Mouse (Mus musculus) stomach, embryonic 14.5 days (tissue): ENCODE data around the gene Inpp5k. TPM values are rescaled to one million over a fixed set of nuclear protein-coding genes. Genes with fewer than 3 reads are reported as not detected.

ENCODE experiments used
- ATAC-seq: fragments of 200-750 bp; cut with Nextera tagmentation; 2 replicates; pipeline ENCODE4 v1.8.0; 2017; ENCODE audit warnings: low read depth, moderate TSS enrichment; ENCODE audit not compliant: insufficient number of reproducible peaks, insufficient read depth, low FRiP score
- H3K27ac ChIP-seq: fragments of 300-500 bp; sonication (generic); 2 replicates; pipeline ENCODE4 v1.5.1; 2014; ENCODE audit warnings: mild to moderate bottlenecking, low read length, moderate library complexity, mixed read lengths
- H3K27me3 ChIP-seq: fragments of 300-500 bp; sonication (generic); 2 replicates; pipeline ENCODE4 v1.6.1; 2014; ENCODE audit warnings: low read length, control low read depth, mixed read lengths; ENCODE audit not compliant: control insufficient read depth, insufficient read depth
- H3K36me3 ChIP-seq: fragments of 300-500 bp; sonication (generic); 2 replicates; pipeline ENCODE4 v1.6.1; 2014; ENCODE audit warnings: mild to moderate bottlenecking, control low read depth, low read length, moderate library complexity, mixed read lengths; ENCODE audit not compliant: control insufficient read depth, insufficient read depth
- H3K4me1 ChIP-seq: fragments of 300-500 bp; sonication (generic); 2 replicates; pipeline ENCODE4 v1.6.1; 2014; ENCODE audit warnings: low read length, control low read depth, mixed read lengths; ENCODE audit not compliant: control insufficient read depth, insufficient read depth
- H3K4me2 ChIP-seq: fragments of 300-500 bp; sonication (generic); replicated peaks from 2 replicates; pipeline ENCODE4 v1.6.1; 2014; ENCODE audit warnings: low read depth, low read length, control low read depth
- H3K4me3 ChIP-seq: fragments of 300-500 bp; sonication (generic); 2 replicates; pipeline ENCODE4 v1.5.1; 2014; ENCODE audit warnings: low read depth, low read length, control low read depth
- H3K9ac ChIP-seq: fragments of 300-500 bp; sonication (generic); replicated peaks from 2 replicates; pipeline ENCODE4 v1.6.1; 2014; ENCODE audit warnings: low read depth, mild to moderate bottlenecking, control low read depth, low read length, moderate library complexity, mixed read lengths
- H3K9me3 ChIP-seq: fragments of 300-500 bp; sonication (generic); 2 replicates; pipeline ENCODE4 v1.6.1; 2016; ENCODE audit warnings: low read depth, low read length, control low read depth; ENCODE audit not compliant: control insufficient read depth
- WGBS: fragments of 180-500 bp; shearing (Covaris S2); extraction: QIAGEN DNeasy Blood & Tissue Kit; methylation state at CpG from one replicate; pipeline ENCODE4 v1.1.7; 2014; 5-methylcytosine and 5-hydroxymethylcytosine counted together
- polyA plus RNA-seq: library from polyadenylated mRNA; unstranded; fragments of >200 nt; fragmentation: Nextera tagmentation; extraction: Ambion mirVana; gene quantifications from 2 replicates; pipeline ENCODE4 v1.2.1, GENCODE M21; 2014

The Inpp5k gene
- polyA plus RNA-seq, 1 experiment from 2014 or later = 27.7 TPM

GRCm38 (mm10) chr11:75624102-75624554, 6.7 kb upstream of the Inpp5k start:
- 0 out of 2 replicates have a peak, but pooled peaks cover 3% of the 10 kb centered on the region for H3K4me1 ChIP-seq
- no peaks in the 10 kb centered on the region for H3K9me3 ChIP-seq
- peaks cover 47% of the 10 kb centered on the region for H3K36me3 ChIP-seq
- no peak overlapping the region for H3K4me3 ChIP-seq
- H3K27ac ChIP-seq = peak overlapping the region; percentile 24; the same call in 1 of the 2 replicates
- H3K27me3 ChIP-seq = no peaks in the 10 kb centered on the region
- H3K9ac ChIP-seq = no peak overlapping the region
- no peak overlapping the region for H3K4me2 ChIP-seq
- no peak for ATAC-seq
- 73% methylated on average over 2 of the region's 2 CpGs for WGBS

GRCm38 (mm10) chr11:75625820-75626219, 5.0 kb upstream of the Inpp5k start:
- Histone ChIP-seq H3K4me1 (no peaks in the 10 kb centered on the region), H3K27ac (no peak overlapping the region), H3K36me3 (peaks cover 33% of the 10 kb centered on the region), H3K27me3 (no peaks in the 10 kb centered on the region), H3K9ac (no peak overlapping the region), H3K4me2 (no peak overlapping the region), H3K9me3 (no peaks in the 10 kb centered on the region), H3K4me3 (no peak overlapping the region)
- 90% methylated on average over 4 of the region's 4 CpGs for WGBS
- ATAC-seq = no peak

- Histone ChIP-seq H3K36me3 (peaks cover 20% of the 10 kb centered on the region), H3K27me3 (no peaks in the 10 kb centered on the region), H3K4me3 (peak overlapping the region; percentile 45), H3K4me2 (peak overlapping the region; percentile 74), H3K9me3 (no peaks in the 10 kb centered on the region), H3K27ac (peak overlapping the region; percentile 34), H3K4me1 (0 out of 2 replicates have a peak, but pooled peaks cover 5% of the 10 kb centered on the region), H3K9ac (peak overlapping the region; percentile 66)
- no peak for ATAC-seq
- 6% methylated on average over 5 of the region's 5 CpGs for WGBS
Observed at GRCm38 (mm10) chr11:75630098-75630497, 690 bp upstream of the Inpp5k start.

GRCm38 (mm10) chr11:75631561-75632225, 905 bp downstream of the Inpp5k start:
- H3K27me3 ChIP-seq = no peaks in the 10 kb centered on the region
- H3K4me1 ChIP-seq = 0 out of 2 replicates have a peak, but pooled peaks cover 5% of the 10 kb centered on the region
- H3K36me3 ChIP-seq = peaks cover 8% of the 10 kb centered on the region; the same call in 1 of the 2 replicates
- H3K4me3 ChIP-seq = peak overlapping the region; percentile 45
- peak overlapping the region; percentile 15; the same call in 1 of the 2 replicates for H3K9ac ChIP-seq
- H3K27ac ChIP-seq = no peak overlapping the region
- ATAC-seq = no peak
- peak overlapping the region; percentile 74 for H3K4me2 ChIP-seq
- 5% methylated on average over 13 of the region's 13 CpGs for WGBS
- H3K9me3 ChIP-seq = no peaks in the 10 kb centered on the region

- no peak overlapping the region for H3K27ac ChIP-seq
- WGBS = 88% methylated on average over 5 of the region's 5 CpGs
- H3K4me2 ChIP-seq = no peak overlapping the region
- no peaks in the 10 kb centered on the region for H3K27me3 ChIP-seq
- H3K9me3 ChIP-seq = no peaks in the 10 kb centered on the region
- no peaks in the 10 kb centered on the region; the same call in 1 of the 2 replicates for H3K36me3 ChIP-seq
- no peak for ATAC-seq
- H3K4me3 ChIP-seq = no peak overlapping the region
- H3K9ac ChIP-seq = no peak overlapping the region
- H3K4me1 ChIP-seq = 0 out of 2 replicates have a peak, but pooled peaks cover 5% of the 10 kb centered on the region
Observed at GRCm38 (mm10) chr11:75632921-75633320, 2.1 kb downstream of the Inpp5k start.

GRCm38 (mm10) chr11:75634801-75635200, 4.0 kb downstream of the Inpp5k start:
- H3K4me3 ChIP-seq = no peak overlapping the region
- WGBS = 81% methylated on average over 3 of the region's 3 CpGs
- no peak overlapping the region for H3K9ac ChIP-seq
- no peak overlapping the region for H3K27ac ChIP-seq
- H3K36me3 ChIP-seq = no peaks in the 10 kb centered on the region
- H3K27me3 ChIP-seq = no peaks in the 10 kb centered on the region
- H3K9me3 ChIP-seq = no peaks in the 10 kb centered on the region
- H3K4me2 ChIP-seq = no peak overlapping the region
- no peak for ATAC-seq
- H3K4me1 ChIP-seq = 0 out of 2 replicates have a peak, but pooled peaks cover 5% of the 10 kb centered on the region

GRCm38 (mm10) chr11:75635315-75635714, 4.5 kb downstream of the Inpp5k start:
- no peak overlapping the region for H3K9ac ChIP-seq
- H3K4me2 ChIP-seq = no peak overlapping the region
- no peak for ATAC-seq
- H3K9me3 ChIP-seq = no peaks in the 10 kb centered on the region
- no peak overlapping the region for H3K4me3 ChIP-seq
- no peaks in the 10 kb centered on the region for H3K27me3 ChIP-seq
- H3K27ac ChIP-seq = no peak overlapping the region
- H3K36me3 ChIP-seq = no peaks in the 10 kb centered on the region
- H3K4me1 ChIP-seq = 0 out of 2 replicates have a peak, but pooled peaks cover 5% of the 10 kb centered on the region
- 59% methylated on average over 11 of the region's 11 CpGs for WGBS

DNA sequence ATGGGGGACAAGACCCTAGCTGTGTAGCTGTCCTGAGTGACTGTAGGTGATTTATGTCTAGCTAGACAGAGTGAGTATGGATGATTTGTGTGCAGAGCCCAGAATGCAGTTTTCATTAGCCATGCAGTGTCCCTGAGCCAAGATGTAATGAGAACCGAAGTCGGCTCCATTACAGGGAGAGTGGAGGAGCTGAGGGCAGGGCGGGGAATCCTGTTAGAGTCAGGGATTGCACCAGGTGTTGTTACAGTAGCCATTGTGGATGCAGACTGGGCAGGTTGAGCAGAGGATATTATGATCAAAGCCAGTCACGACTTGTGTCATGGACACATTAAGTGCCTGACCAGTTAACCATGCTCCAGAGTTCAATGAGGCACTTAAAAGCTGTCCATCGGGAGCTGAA, 12.5 kb downstream of the Inpp5k start:
- no peak overlapping the region for H3K9ac ChIP-seq
- H3K4me1 ChIP-seq = no peaks in the 10 kb centered on the region
- H3K36me3 ChIP-seq = 0 out of 2 replicates have a peak, but pooled peaks cover 3% of the 10 kb centered on the region
- H3K27me3 ChIP-seq = no peaks in the 10 kb centered on the region
- H3K9me3 ChIP-seq = no peaks in the 10 kb centered on the region
- no peak overlapping the region for H3K27ac ChIP-seq
- H3K4me3 ChIP-seq = no peak overlapping the region
- WGBS = 82% methylated on average over 5 of the region's 5 CpGs
- no peak for ATAC-seq
- no peak overlapping the region for H3K4me2 ChIP-seq
